Mouse (Mus musculus) thymus, adult 2 months (tissue): Measurements from ENCODE around the gene Hspa1b. TPM values are rescaled to one million over a fixed set of nuclear protein-coding genes. Genes with fewer than 3 reads are reported as not detected.
"Not testable (repeated sequence)": the region's sequence is repeated elsewhere in the genome, so short reads cannot be mapped to it uniquely, and the experiment has no call there.

ENCODE experiments used
- DNase-seq: peaks from one replicate; pipeline ENCODE4 v3.0.0; 2021
- H3K27ac ChIP-seq: fragments of 200-500 bp; 2 replicates; pipeline ENCODE4 v1.5.1; 2012; ENCODE audit warnings: low read length, control low read depth; ENCODE audit not compliant: control insufficient read depth, insufficient read depth
- H3K27me3 ChIP-seq: fragments of 200-500 bp; 2 replicates; pipeline ENCODE4 v1.6.1; 2012; ENCODE audit warnings: mild to moderate bottlenecking, low read length, moderate library complexity, mixed read lengths; ENCODE audit not compliant: control insufficient read depth, insufficient read depth
- H3K36me3 ChIP-seq: fragments of 200-500 bp; 2 replicates; pipeline ENCODE4 v1.6.1; 2012; ENCODE audit warnings: mild to moderate bottlenecking, low read length, moderate library complexity; ENCODE audit not compliant: control insufficient read depth, insufficient read depth
- H3K4me1 ChIP-seq: fragments of 200-500 bp; replicated peaks from 2 replicates; pipeline ENCODE4 v1.6.1; 2012; ENCODE audit warnings: low read length; ENCODE audit not compliant: control insufficient read depth, insufficient read depth
- H3K4me3 ChIP-seq: fragments of 200-500 bp; 2 replicates; pipeline ENCODE4 v1.5.1; 2012; ENCODE audit warnings: mild to moderate bottlenecking, low read length, control low read depth, moderate library complexity; ENCODE audit not compliant: control insufficient read depth, insufficient read depth
- CTCF ChIP-seq: fragments of 200-500 bp; IDR thresholded peaks from 2 replicates; pipeline ENCODE4 v1.5.1; 2012; ENCODE audit warnings: mild to moderate bottlenecking, control low read depth, low read length, moderate library complexity, borderline replicate concordance; ENCODE audit not compliant: control insufficient read depth, poor library complexity, insufficient read depth; ENCODE audit errors: extremely low read depth
- POLR2A ChIP-seq: fragments of 200-500 bp; IDR thresholded peaks from 2 replicates; pipeline ENCODE4 v1.6.1; 2012; ENCODE audit warnings: mild to moderate bottlenecking, low read length, control low read depth, moderate library complexity; ENCODE audit not compliant: control insufficient read depth, poor library complexity, insufficient read depth; ENCODE audit errors: extremely low read depth
- WGBS: fragments of 180-500 bp; shearing (Covaris S2); methylation state at CpG from one replicate; pipeline ENCODE4 v1.1.7; 2018; 5-methylcytosine and 5-hydroxymethylcytosine counted together
- polyA plus RNA-seq: library from polyadenylated mRNA; depleted of rRNA; stranded (reverse); fragments of >200 nt; gene quantifications from 2 replicates; pipeline ENCODE4 v1.2.3, GENCODE M21; 2012

Hspa1b gene
- polyA plus RNA-seq, 1 experiment, result 26.5 TPM

GRCm38 (mm10) chr17:34970850-34971249 is 11.8 kb upstream of the Hspa1b start:
- not testable (repeated sequence) for H3K36me3 ChIP-seq, H3K4me1 ChIP-seq, H3K27ac ChIP-seq, H3K4me3 ChIP-seq, DNase-seq
- peaks cover 18% of the 10 kb centered on the region; the same call in 1 of the 2 replicates for H3K27me3 ChIP-seq
- 44% methylated on average over 25 of the region's 37 CpGs for WGBS

- H3K27ac ChIP-seq, H3K4me3 ChIP-seq, H3K36me3 ChIP-seq, DNase-seq, H3K4me1 ChIP-seq: not testable (repeated sequence)
- H3K27me3 ChIP-seq, result peaks cover 18% of the 10 kb centered on the region; the same call in 1 of the 2 replicates
- WGBS, result 78% methylated on average over 8 of the region's 11 CpGs
Observed at GRCm38 (mm10) chr17:34969822-34970221, 10.8 kb upstream of the Hspa1b start, which contains the start of gene Gm20481. TSS of gene Gm20481 (plus strand) at chr17:34969912.

GRCm38 (mm10) chr17:34965627-34966026 is 6.6 kb upstream of the Hspa1b start:
- no peaks in the 10 kb centered on the region for H3K4me1 ChIP-seq
- TF ChIP-seq POLR2A, result no peak
- TF ChIP-seq CTCF, result no peak
- DNase-seq, result no peak
- H3K27ac ChIP-seq, result no peak overlapping the region
- no peak overlapping the region for H3K4me3 ChIP-seq
- H3K27me3 ChIP-seq, result peaks cover 13% of the 10 kb centered on the region
- no peaks in the 10 kb centered on the region for H3K36me3 ChIP-seq
- 64% methylated on average over 5 of the region's 5 CpGs for WGBS

GRCm38 (mm10) chr17:34964640-34965049 is 5.6 kb upstream of the Hspa1b start:
- no peaks in the 10 kb centered on the region for H3K36me3 ChIP-seq
- no peak overlapping the region for H3K27ac ChIP-seq
- no peaks in the 10 kb centered on the region for H3K4me1 ChIP-seq
- H3K4me3 ChIP-seq, result no peak overlapping the region
- no peak for DNase-seq
- H3K27me3 ChIP-seq, result peaks cover 13% of the 10 kb centered on the region
- TF ChIP-seq CTCF (no peak), POLR2A (no peak)
- WGBS, result 81% methylated on average over 1 of the region's 1 CpGs

- Histone ChIP-seq H3K27ac (no peak overlapping the region), H3K27me3 (peaks cover 2% of the 10 kb centered on the region), H3K36me3 (no peaks in the 10 kb centered on the region), H3K4me1 (peaks cover 3% of the 10 kb centered on the region; the same call in 1 of the 2 replicates), H3K4me3 (no peak overlapping the region)
- TF ChIP-seq CTCF (no peak), POLR2A (no peak)
- no peak for DNase-seq
- 72% methylated on average over 1 of the region's 1 CpGs for WGBS
Observed at GRCm38 (mm10) chr17:34962841-34963240, 3.8 kb upstream of the Hspa1b start.

GRCm38 (mm10) chr17:34962125-34962524 is 3.1 kb upstream of the Hspa1b start:
- Histone ChIP-seq H3K4me1 (peaks cover 3% of the 10 kb centered on the region; the same call in 1 of the 2 replicates), H3K27me3 (no peaks in the 10 kb centered on the region; the same call in none of the 2 replicates), H3K4me3 (no peak overlapping the region), H3K36me3 (no peaks in the 10 kb centered on the region), H3K27ac (no peak overlapping the region)
- 9% methylated on average over 3 of the region's 3 CpGs for WGBS
- TF ChIP-seq CTCF (no peak), POLR2A (no peak)
- DNase-seq, result no peak

GRCm38 (mm10) chr17:34960702-34961493 is 1.9 kb upstream of the Hspa1b start:
- Histone ChIP-seq H3K36me3 (no peaks in the 10 kb centered on the region), H3K27me3 (no peaks in the 10 kb centered on the region; the same call in none of the 2 replicates), H3K4me3 (no peak overlapping the region), H3K27ac (no peak overlapping the region), H3K4me1 (peaks cover 3% of the 10 kb centered on the region; the same call in 1 of the 2 replicates)
- no peak for DNase-seq
- TF ChIP-seq POLR2A (no peak), CTCF (no peak)
